Mouse (Mus musculus) cerebellum, adult 18-20 months (tissue): ENCODE results near the gene Mybpc2.

Source experiments
- DNase-seq, 2 experiments: peaks; one replicate each; pipeline ENCODE4 v3.0.0; 2021

Gene Mybpc2

GRCm38 (mm10) chr7:44461503-44462217, 62.8 kb downstream of the Mybpc2 start:
- DNase-seq = peak; percentile 15 to 34

- peak; percentile 26 to 48 for DNase-seq
These were observed 63.5 kb downstream of the Mybpc2 start for GRCm38 (mm10) chr7:44460767-44461502.

GRCm38 (mm10) chr7:44460067-44460466, 64.4 kb downstream of the Mybpc2 start:
- DNase-seq = peak; percentile 15

GRCm38 (mm10) chr7:44456302-44456701, 68.2 kb downstream of the Mybpc2 start:
- DNase-seq = peak in 1 of 2 experiments; percentile 12

GRCm38 (mm10) chr7:44453256-44453655, 71.2 kb downstream of the Mybpc2 start:
- peak in 1 of 2 experiments; percentile 12 for DNase-seq
